ENCODE assay signal across 27 mouse cellular contexts in the genomic region with DNA sequence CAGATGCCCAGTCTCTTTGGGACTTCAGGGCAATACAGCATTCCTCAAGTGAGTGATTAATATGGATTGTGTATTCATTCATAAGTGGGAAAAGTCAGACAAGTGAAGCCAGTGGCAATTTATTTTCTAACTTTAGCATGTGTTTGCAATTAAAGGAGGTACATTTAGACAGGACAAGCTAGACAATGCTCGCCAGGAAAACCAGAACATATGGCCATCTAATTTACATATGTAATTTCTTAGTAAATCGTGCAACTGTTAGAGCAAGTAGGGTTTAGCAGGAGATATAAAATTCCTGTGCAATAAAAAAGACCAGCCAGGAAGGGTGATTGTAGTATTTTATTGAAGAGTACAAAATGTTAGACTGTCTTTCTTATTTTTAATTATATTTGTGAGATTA.
"Had no signal": no experiment of that assay in that cellular context is flagged by ENCODE, and none has a peak within 500 bp of the region (broad histone marks: within the 10 kb centered on the region; RNA-seq: fewer than 3 reads in every experiment).

No protein-coding gene starts in this region.

- H3K36me3 ChIP-seq: heart, embryonic 10.5 days; heart, embryonic 12.5 days; hindbrain, embryonic 10.5 days; hindbrain, embryonic 12.5 days; intestine, embryonic 15.5 days; limb, embryonic 10.5 days; limb, embryonic 12.5 days; liver, embryonic 13.5 days; liver, embryonic 15.5 days had no signal

- H3K27me3 ChIP-seq: heart, embryonic 12.5 days; hindbrain, embryonic 12.5 days; intestine, embryonic 15.5 days; limb, embryonic 12.5 days; liver, embryonic 13.5 days; liver, embryonic 15.5 days had no signal

- H3K27ac ChIP-seq: gastrocnemius, adult 2 months; heart, embryonic 10.5 days; hindbrain, embryonic 10.5 days; hindbrain, embryonic 12.5 days; hindbrain, embryonic 14.5 days; intestine, embryonic 15.5 days; layer of hippocampus, adult 2 months; left cerebral cortex, adult 2 months; limb, embryonic 10.5 days; limb, embryonic 12.5 days; liver, embryonic 13.5 days; liver, embryonic 15.5 days had no signal

- H3K4me3 ChIP-seq: gastrocnemius, adult 2 months; heart, embryonic 10.5 days; heart, embryonic 12.5 days; hindbrain, embryonic 10.5 days; hindbrain, embryonic 12.5 days; intestine, embryonic 15.5 days; layer of hippocampus, adult 2 months; left cerebral cortex, adult 2 months; limb, embryonic 10.5 days; limb, embryonic 12.5 days; liver, embryonic 13.5 days; liver, embryonic 15.5 days had no signal

- H3K4me1 ChIP-seq: heart, embryonic 10.5 days; heart, embryonic 12.5 days; hindbrain, embryonic 10.5 days; hindbrain, embryonic 12.5 days; intestine, embryonic 15.5 days; limb, embryonic 10.5 days; limb, embryonic 12.5 days; liver, embryonic 13.5 days; liver, embryonic 15.5 days had no signal

- DNase-seq: gastrocnemius, adult 2 months; gastrocnemius, postnatal 10 days; gastrocnemius, postnatal 25 days; heart, adult 18-20 months; heart, postnatal 10 days; heart, postnatal 4 days; kidney, adult 18-20 months; kidney, adult 8-10 months; kidney, postnatal 10 days; kidney, postnatal 25 days; kidney, postnatal 4 days; liver; liver, embryonic 13.5 days had no signal

- ATAC-seq: hindbrain, embryonic 16.5 days; inflammation-experienced regulatory T-cells, adult 6 months; intestine, embryonic 15.5 days; intestine, postnatal 0 days had no signal
